Mouse (Mus musculus) forebrain, embryonic 13.5 days (tissue): ENCODE data around the gene Clns1a. TPM values are rescaled to one million over a fixed set of nuclear protein-coding genes. Genes with fewer than 3 reads are reported as not detected.
A peak's percentile ranks its signal among the peaks of the same experiment; 100 is the strongest.

Experiments
- ATAC-seq: fragments of 200-750 bp; cut with Nextera tagmentation; 2 replicates; pipeline ENCODE4 v1.8.0; 2017
- H3K27ac ChIP-seq: fragments of 300-500 bp; sonication (generic); 2 replicates; pipeline ENCODE4 v1.5.1; 2015; ENCODE audit warnings: inconsistent platforms, mild to moderate bottlenecking, moderate library complexity
- H3K27me3 ChIP-seq: fragments of 300-500 bp; sonication (generic); 2 replicates; pipeline ENCODE4 v1.6.1; 2015; ENCODE audit warnings: mild to moderate bottlenecking, inconsistent platforms
- H3K36me3 ChIP-seq: fragments of 300-500 bp; sonication (generic); 2 replicates; pipeline ENCODE4 v1.6.1; 2015; ENCODE audit warnings: mild to moderate bottlenecking, inconsistent platforms; ENCODE audit not compliant: poor library complexity, severe bottlenecking
- H3K4me1 ChIP-seq: fragments of 300-500 bp; sonication (generic); 2 replicates; pipeline ENCODE4 v1.6.1; 2015; ENCODE audit warnings: inconsistent platforms
- H3K4me2 ChIP-seq: fragments of 300-500 bp; sonication (generic); 2 replicates; pipeline ENCODE4 v1.6.1; 2015; ENCODE audit warnings: inconsistent platforms, mild to moderate bottlenecking, moderate library complexity
- H3K4me3 ChIP-seq: fragments of 300-500 bp; sonication (generic); 2 replicates; pipeline ENCODE4 v1.5.1; 2015; ENCODE audit warnings: mild to moderate bottlenecking, inconsistent platforms
- H3K9ac ChIP-seq: fragments of 300-500 bp; sonication (generic); 2 replicates; pipeline ENCODE4 v1.6.1; 2015; ENCODE audit warnings: mild to moderate bottlenecking, inconsistent platforms
- H3K9me3 ChIP-seq: fragments of 300-500 bp; sonication (generic); replicated peaks from 2 replicates; pipeline ENCODE4 v1.6.1; 2016; ENCODE audit warnings: inconsistent platforms
- WGBS: fragments of 180-500 bp; shearing (Covaris S2); methylation state at CpG from one replicate; pipeline ENCODE4 v1.1.7; 2015; 5-methylcytosine and 5-hydroxymethylcytosine counted together
- polyA plus RNA-seq: library from polyadenylated mRNA; unstranded; fragments of >200 nt; fragmentation: Nextera tagmentation; extraction: Ambion mirVana; gene quantifications from 2 replicates; pipeline ENCODE4 v1.2.1, GENCODE M21; 2015

The Clns1a gene
- polyA plus RNA-seq, 1 experiment from 2014 or later: 224 TPM

DNA sequence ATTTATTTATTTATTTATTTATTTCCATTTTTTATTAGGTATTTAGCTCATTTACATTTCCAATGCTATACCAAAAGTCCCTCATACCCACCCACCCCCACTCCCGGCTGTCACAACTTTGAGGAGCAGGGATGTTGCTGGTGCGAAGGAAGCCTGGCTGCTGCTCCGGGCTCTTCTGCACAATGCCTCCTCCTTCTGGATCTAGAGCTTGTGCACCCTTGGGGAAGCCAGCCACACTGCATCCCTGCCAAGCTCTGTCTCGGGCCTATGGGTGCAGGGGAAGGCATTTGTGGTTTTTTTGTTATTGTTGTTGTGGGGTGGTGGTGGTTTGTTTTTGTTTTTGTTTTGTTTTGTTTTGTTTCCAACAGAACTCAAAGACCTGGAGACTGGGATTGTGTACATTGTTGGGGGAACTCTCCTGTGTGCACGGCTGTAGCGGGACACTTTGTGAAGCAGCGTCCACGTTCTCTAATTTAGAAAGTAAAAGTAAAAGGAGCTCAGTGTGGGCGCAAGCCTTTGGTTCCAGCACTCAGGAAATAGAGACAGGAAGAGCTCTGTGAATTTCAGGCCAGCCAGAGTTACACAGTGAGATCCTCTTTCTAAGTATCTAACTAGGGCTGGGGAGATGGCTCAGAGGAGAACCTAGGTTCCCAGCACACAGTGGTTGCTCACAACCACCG, 52.2 kb downstream of the Clns1a start:
- H3K27ac ChIP-seq: no peak overlapping the region
- WGBS: 61% methylated on average over 10 of the region's 10 CpGs
- no peak for ATAC-seq

DNA sequence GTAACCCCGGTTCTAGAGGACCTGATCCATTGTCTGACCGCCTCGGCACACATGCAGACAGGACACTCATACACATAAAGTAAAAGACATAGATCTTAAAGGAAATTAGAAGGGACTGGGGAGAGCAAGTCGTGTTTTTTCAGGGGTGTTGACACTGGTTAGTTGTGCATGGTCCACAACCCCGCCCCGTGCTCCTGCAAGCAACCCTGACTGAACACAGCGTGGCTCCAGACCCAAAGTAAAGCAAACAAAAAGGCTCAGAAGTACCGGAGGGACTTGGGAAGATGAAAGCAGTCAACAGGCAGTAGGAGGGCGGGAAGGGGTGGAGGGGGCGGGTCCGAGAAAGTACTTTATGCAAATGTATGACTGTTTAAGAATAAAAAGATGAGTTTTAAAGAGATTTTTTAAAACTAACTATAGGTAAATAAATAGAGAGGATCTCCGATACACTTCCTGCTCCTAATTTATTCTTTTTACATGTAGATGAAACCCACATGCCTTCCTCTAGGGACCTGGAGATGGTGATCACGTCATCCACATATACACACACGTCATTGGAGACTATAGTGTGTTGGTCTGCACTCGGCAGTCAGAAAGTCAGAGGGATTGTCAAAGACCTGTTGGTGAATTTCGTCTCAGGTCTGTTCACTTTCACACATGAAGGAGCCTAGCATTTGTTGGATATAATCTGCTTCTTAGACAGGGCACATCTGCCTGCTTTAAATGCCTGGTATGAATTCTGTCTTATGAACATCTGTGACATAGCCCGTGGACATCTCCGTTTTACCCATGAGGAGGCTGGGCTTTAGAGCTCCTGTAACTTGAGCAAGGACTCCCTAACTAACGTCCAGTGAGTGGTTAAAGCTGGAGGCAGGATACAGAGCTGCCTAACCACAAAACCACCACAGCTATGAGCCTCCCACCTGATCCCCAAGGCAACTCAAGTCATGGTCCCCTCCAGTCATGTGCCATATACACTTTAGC, 53.1 kb downstream of the Clns1a start:
- H3K4me3 ChIP-seq: no peak overlapping the region
- peaks cover 14% of the 10 kb centered on the region for H3K4me1 ChIP-seq
- H3K4me2 ChIP-seq: peak overlapping the region; percentile 34
- no peaks in the 10 kb centered on the region for H3K9me3 ChIP-seq
- ATAC-seq: no peak
- H3K27ac ChIP-seq: no peak overlapping the region
- WGBS: 31% methylated on average over 19 of the region's 19 CpGs
- H3K27me3 ChIP-seq: no peaks in the 10 kb centered on the region
- no peak overlapping the region for H3K9ac ChIP-seq
- H3K36me3 ChIP-seq: no peaks in the 10 kb centered on the region

More for the DNA sequence above, 52.2 kb downstream of the Clns1a start:
- peaks cover 14% of the 10 kb centered on the region for H3K4me1 ChIP-seq
- H3K9ac ChIP-seq: no peak overlapping the region
- no peaks in the 10 kb centered on the region for H3K9me3 ChIP-seq
- H3K27me3 ChIP-seq: no peaks in the 10 kb centered on the region
- H3K4me3 ChIP-seq: no peak overlapping the region
- H3K4me2 ChIP-seq: peak overlapping the region; percentile 34
- no peaks in the 10 kb centered on the region for H3K36me3 ChIP-seq

DNA sequence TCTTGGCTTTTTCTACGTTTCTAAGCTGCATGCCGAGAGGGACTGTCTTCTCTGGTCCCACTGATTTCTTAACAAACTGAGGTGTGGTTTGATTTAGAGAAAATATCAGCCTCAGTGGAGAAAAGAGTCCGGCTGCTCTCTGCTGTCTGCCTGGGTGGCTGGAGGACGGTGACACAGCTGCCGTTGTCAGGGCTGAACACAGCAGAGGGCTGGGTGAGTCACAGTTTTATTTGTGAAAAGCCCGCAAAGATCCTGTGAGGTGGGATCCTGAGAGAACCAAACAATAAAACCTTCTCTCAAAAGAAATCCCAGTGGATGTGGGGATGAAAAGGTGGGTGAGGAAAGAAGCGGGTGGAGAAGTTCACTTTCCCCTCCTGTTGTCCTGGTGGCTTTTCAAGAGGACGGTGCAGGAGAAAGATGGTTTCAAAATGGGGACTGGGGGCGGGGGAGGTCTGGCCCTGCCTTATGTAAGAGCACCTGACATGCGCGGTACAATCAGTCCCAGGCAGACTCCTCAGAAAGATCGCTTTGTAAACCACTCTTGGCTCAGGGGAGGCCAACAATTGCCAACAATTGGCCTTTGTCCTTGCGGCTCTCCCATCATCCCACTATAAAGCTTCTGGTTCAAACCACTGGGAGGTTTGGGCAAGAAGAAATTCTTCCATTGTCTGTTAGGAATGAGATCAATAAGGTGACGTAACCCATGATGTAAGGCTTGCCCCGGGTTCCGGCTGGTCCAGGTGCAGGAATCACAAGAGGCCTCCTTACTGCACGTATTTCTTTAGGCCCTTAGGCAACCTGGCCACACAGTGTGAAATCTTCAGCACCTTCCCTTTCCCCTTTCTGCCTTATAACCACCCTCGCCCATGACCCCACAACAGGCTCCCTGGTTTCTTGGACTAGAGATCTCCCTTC, 60.8 kb downstream of the Clns1a start:
- no peaks in the 10 kb centered on the region for H3K27me3 ChIP-seq
- peak overlapping the region; percentile 45 for H3K4me2 ChIP-seq
- 0 out of 2 replicates have a peak overlapping the region, but pooled peaks have one; percentile 9 for H3K4me3 ChIP-seq
- peak overlapping the region; percentile 45 for H3K27ac ChIP-seq
- H3K4me1 ChIP-seq: peaks cover 16% of the 10 kb centered on the region
- WGBS: 18% methylated on average over 18 of the region's 18 CpGs
- ATAC-seq: peak; percentile 88
- H3K9me3 ChIP-seq: no peaks in the 10 kb centered on the region
- no peaks in the 10 kb centered on the region for H3K36me3 ChIP-seq
- H3K9ac ChIP-seq: peak overlapping the region; percentile 50

DNA sequence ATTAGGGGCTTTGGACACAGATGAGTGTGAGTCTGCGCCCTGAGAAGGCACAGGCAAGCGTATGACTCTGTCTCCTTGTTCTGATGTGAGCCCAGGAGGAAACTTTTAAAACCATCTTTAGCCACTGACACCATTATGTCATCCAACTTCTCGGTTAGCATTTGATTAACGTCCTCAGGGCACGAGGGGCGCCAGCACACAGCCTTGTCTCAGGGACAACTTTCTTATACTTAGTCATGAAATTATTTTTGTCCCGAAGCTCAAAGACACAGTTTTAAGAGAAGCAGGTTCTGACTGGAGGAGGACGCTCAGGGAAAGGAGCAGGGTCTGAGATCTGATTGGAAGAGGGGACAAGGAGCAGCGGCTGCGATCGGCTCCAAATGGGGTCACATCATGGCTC, 68.2 kb downstream of the Clns1a start:
- Histone ChIP-seq H3K4me3 (no peak overlapping the region), H3K36me3 (no peaks in the 10 kb centered on the region), H3K4me1 (no peaks in the 10 kb centered on the region), H3K4me2 (no peak overlapping the region), H3K27me3 (no peaks in the 10 kb centered on the region), H3K9ac (no peak overlapping the region), H3K27ac (no peak overlapping the region), H3K9me3 (no peaks in the 10 kb centered on the region)
- ATAC-seq: no peak
- WGBS: 85% methylated on average over 11 of the region's 11 CpGs

DNA sequence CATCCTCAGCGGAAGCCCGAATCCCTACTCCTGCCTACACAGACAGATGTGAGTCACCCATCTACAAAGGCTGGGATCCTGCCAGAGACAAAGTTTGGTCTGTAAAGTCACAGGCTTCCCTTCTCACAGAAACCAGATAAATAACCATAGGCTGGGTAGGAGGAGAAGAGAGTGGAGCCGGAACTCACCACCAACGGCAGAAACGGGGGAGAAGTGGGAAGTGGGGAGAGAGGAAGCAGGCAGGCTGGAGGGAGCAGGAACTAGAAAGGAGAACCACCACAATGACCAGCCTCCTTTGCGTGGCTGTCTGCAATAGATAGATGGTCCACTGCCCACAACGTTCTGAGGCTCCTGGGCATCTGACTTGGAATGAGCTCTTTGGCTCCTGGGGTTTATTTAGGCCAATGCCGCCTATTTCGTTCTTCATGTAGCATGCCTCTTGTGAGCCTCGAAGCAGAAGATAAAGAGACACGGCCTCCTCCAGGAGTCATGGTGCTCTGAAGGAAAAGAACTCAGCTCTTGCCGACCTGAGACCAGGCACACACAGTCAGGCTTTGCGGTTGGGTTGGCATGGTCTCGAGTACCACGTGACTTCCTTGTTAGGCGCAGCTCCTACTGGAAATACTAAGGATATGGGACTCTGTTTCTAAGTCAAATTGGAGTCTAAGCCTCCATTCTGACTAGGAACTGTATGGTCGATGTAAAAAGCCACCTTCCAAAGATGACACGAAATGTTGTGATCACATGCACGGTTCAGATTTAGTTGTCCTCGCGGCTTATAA, 68.9 kb downstream of the Clns1a start:
- no peak overlapping the region for H3K27ac ChIP-seq
- H3K9me3 ChIP-seq: no peaks in the 10 kb centered on the region
- H3K36me3 ChIP-seq: no peaks in the 10 kb centered on the region
- WGBS: 92% methylated on average over 21 of the region's 21 CpGs
- H3K4me3 ChIP-seq: no peak overlapping the region
- H3K27me3 ChIP-seq: no peaks in the 10 kb centered on the region
- H3K4me1 ChIP-seq: no peaks in the 10 kb centered on the region
- ATAC-seq: no peak
- no peak overlapping the region for H3K4me2 ChIP-seq
- no peak overlapping the region for H3K9ac ChIP-seq

DNA sequence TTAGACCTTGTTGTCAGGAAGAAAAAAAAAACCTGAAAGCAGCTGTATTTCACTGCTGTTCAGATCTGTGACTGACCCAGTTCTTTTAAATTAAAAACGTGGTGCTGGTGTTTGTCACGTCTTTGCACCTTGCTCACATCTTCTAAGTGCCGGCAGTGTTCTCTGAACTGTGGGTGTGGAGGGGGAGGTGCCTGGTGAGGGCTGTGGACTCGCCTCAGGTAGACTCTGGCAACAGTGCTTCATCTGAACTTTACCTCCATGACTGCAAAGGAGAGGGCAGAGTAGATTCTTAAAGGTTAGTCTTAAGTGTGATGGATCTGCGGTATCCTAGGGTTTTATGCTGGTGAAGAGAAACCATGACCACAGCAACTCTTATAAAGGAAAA, 69.5 kb downstream of the Clns1a start:
- Histone ChIP-seq H3K27ac (no peak overlapping the region), H3K36me3 (no peaks in the 10 kb centered on the region), H3K27me3 (no peaks in the 10 kb centered on the region), H3K9ac (no peak overlapping the region), H3K4me2 (no peak overlapping the region), H3K9me3 (no peaks in the 10 kb centered on the region), H3K4me3 (no peak overlapping the region), H3K4me1 (no peaks in the 10 kb centered on the region)
- no peak for ATAC-seq
- 89% methylated on average over 5 of the region's 5 CpGs for WGBS

DNA sequence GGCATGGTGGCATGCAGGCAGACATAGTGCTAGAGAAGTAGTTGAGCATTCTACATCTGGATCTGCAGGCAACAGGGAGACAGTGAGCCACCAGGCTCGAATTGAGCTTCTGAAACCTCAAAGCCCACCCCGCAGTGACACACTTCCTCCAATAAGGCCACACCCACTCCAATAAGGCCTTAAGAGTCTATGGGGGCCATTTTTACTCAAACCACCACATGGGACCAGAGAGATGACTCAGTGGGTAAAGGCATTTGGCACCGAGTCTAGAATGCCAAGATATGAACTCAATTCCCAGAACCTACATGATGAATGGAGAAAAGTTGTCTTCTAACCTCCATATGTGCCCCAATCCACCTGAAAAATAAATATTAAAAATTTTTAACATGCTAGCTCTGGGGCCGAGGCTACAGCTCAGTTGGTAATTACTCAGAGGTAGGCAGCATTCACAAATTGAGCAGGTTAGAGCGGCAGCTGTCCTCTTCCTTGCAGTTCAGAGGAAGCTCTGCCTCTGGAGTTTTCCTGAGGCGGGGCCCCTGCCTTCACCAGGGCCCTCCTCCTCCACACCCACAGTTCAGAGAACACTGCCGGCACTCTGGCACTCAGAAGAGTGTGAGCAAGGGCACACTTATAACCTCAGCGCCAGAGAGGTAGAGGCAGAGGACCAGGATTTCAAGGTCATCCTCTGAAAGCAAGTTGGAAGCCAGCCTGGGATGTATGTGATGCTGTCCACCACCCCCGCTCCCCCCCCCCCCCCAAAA, 70.2 kb downstream of the Clns1a start:
- no peaks in the 10 kb centered on the region for H3K27me3 ChIP-seq
- no peak overlapping the region for H3K4me3 ChIP-seq
- no peak for ATAC-seq
- H3K4me2 ChIP-seq: no peak overlapping the region
- WGBS: 83% methylated on average over 9 of the region's 9 CpGs
- H3K36me3 ChIP-seq: no peaks in the 10 kb centered on the region
- no peaks in the 10 kb centered on the region for H3K9me3 ChIP-seq
- no peak overlapping the region for H3K27ac ChIP-seq
- H3K4me1 ChIP-seq: no peaks in the 10 kb centered on the region
- H3K9ac ChIP-seq: no peak overlapping the region

DNA sequence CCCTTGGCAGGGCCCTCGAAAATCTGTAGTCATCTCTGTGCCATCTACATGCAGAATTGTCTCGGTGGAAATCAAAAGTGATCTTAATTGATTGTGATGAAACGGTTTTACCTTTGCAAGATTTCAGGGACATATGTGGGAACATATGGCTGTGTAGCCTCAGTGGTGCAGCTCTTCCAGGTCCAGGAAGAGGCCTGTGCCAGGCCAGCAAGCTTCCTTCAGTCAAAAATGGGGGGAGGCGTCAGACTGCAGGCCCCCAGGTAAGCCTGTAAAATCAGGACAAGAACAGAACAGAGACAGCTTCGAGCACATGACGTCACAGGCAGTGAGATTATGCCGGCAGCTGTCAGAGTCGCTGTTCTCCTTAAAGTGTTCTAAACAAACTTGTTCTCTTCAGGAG, 71.4 kb downstream of the Clns1a start:
- WGBS: 83% methylated on average over 8 of the region's 8 CpGs
- Histone ChIP-seq H3K4me3 (no peak overlapping the region), H3K27ac (no peak overlapping the region), H3K27me3 (no peaks in the 10 kb centered on the region), H3K9me3 (no peaks in the 10 kb centered on the region), H3K9ac (no peak overlapping the region), H3K4me2 (no peak overlapping the region), H3K36me3 (no peaks in the 10 kb centered on the region), H3K4me1 (no peaks in the 10 kb centered on the region)
- no peak; the same call in 1 of the 2 replicates for ATAC-seq

DNA sequence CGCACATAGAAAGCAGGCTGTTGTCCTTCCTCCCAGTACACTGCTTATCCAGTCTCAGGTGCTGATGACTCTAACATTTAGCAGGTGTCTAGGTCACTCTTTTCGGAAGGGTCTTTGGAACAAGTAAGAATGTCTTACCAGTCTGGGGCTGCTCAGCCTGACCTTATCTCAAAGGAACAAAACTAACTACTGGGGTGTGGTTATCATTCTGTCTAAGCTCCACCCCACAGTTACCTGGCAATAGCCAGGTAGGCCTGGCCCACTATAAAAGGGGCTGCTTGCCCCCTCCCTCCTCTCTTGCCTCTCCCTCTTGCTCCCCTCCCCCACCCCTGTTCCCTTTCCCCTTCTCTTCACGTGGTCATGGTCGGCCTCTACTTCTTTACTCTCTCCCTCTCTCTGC, 72.6 kb downstream of the Clns1a start:
- Histone ChIP-seq H3K4me1 (no peaks in the 10 kb centered on the region), H3K4me2 (no peak overlapping the region), H3K9me3 (no peaks in the 10 kb centered on the region), H3K9ac (no peak overlapping the region), H3K27me3 (no peaks in the 10 kb centered on the region), H3K36me3 (no peaks in the 10 kb centered on the region), H3K27ac (no peak overlapping the region), H3K4me3 (no peak overlapping the region)
- ATAC-seq: no peak
- WGBS: 78% methylated on average over 4 of the region's 4 CpGs
